Mouse (Mus musculus): ENCODE data around the gene Rapgef6.
A peak's percentile ranks its signal among the peaks of the same experiment; 100 is the strongest.
"Not testable (repeated sequence)": the region's sequence is repeated elsewhere in the genome, so short reads cannot be mapped to it uniquely, and the experiment has no call there.

Gene Rapgef6

GRCm38 (mm10) chr11:54592585-54592984 lies 69.9 kb downstream of the Rapgef6 start:
- peak; percentile 57 for DNase-seq

- DNase-seq: peak; percentile 82
Measured at GRCm38 (mm10) chr11:54594049-54594448, 71.4 kb downstream of the Rapgef6 start.

GRCm38 (mm10) chr11:54595053-54595452 lies 72.4 kb downstream of the Rapgef6 start:
- peak; percentile 53 for DNase-seq

- DNase-seq: peak; percentile 67
Measured at GRCm38 (mm10) chr11:54595905-54596555, 73.4 kb downstream of the Rapgef6 start.

- DNase-seq: no peak
Measured at GRCm38 (mm10) chr11:54597902-54598447, 75.3 kb downstream of the Rapgef6 start.

GRCm38 (mm10) chr11:54601121-54601520 lies 78.5 kb downstream of the Rapgef6 start:
- DNase-seq: no peak

GRCm38 (mm10) chr11:54602764-54603163 lies 80.1 kb downstream of the Rapgef6 start:
- DNase-seq: not testable (repeated sequence)

- DNase-seq: no peak
Measured at GRCm38 (mm10) chr11:54604415-54604814, 81.8 kb downstream of the Rapgef6 start.

GRCm38 (mm10) chr11:54613628-54614027 lies 91.0 kb downstream of the Rapgef6 start:
- no peak for DNase-seq

- DNase-seq: no peak
Measured at GRCm38 (mm10) chr11:54614560-54614959, 91.9 kb downstream of the Rapgef6 start.

GRCm38 (mm10) chr11:54618841-54619240 lies 96.2 kb downstream of the Rapgef6 start:
- no peak for DNase-seq

GRCm38 (mm10) chr11:54621725-54622124 lies 99.1 kb downstream of the Rapgef6 start:
- DNase-seq: no peak

- no peak for DNase-seq
Measured at GRCm38 (mm10) chr11:54626905-54627304, 104.3 kb downstream of the Rapgef6 start.

- no peak for DNase-seq
Measured at GRCm38 (mm10) chr11:54646420-54646819, 123.8 kb downstream of the Rapgef6 start.

GRCm38 (mm10) chr11:54648573-54648972 lies 125.9 kb downstream of the Rapgef6 start:
- no peak for DNase-seq

- DNase-seq: no peak
Measured at GRCm38 (mm10) chr11:54655420-54655819, 132.8 kb downstream of the Rapgef6 start.

GRCm38 (mm10) chr11:54673575-54674298 lies 151.1 kb downstream of the Rapgef6 start:
- DNase-seq: no peak

GRCm38 (mm10) chr11:54675792-54676489 lies 153.3 kb downstream of the Rapgef6 start:
- no peak for DNase-seq

- no peak for DNase-seq
Measured at GRCm38 (mm10) chr11:54679141-54679540, 156.5 kb downstream of the Rapgef6 start.

- DNase-seq: no peak
Measured at GRCm38 (mm10) chr11:54684831-54685230, 162.2 kb downstream of the Rapgef6 start.

- no peak for DNase-seq
Measured at GRCm38 (mm10) chr11:54690171-54690570, 167.5 kb downstream of the Rapgef6 start.

- no peak for DNase-seq
Measured at GRCm38 (mm10) chr11:54691179-54691578, 168.5 kb downstream of the Rapgef6 start.

GRCm38 (mm10) chr11:54693696-54694095 lies 171.0 kb downstream of the Rapgef6 start:
- no peak for DNase-seq

- DNase-seq: no peak
Measured at GRCm38 (mm10) chr11:54694291-54694690, 171.6 kb downstream of the Rapgef6 start.
